Mouse (Mus musculus) spleen, adult 18-20 months (tissue): ENCODE measurements around the gene Edn3.

ENCODE experiments used
- DNase-seq, 2 experiments: peaks; one replicate each; pipeline ENCODE4 v3.0.0; 2022; ENCODE audit warnings: mixed read lengths in 2 of 2

Gene Edn3

GRCm38 (mm10) chr2:174760479-174761121, at the start of gene Edn3:
Gene Edn3, plus strand, starts transcription at chr2:174760619.
- no peak for DNase-seq

GRCm38 (mm10) chr2:174712043-174712442, 48.4 kb upstream of the Edn3 start:
- DNase-seq = no peak

DNA sequence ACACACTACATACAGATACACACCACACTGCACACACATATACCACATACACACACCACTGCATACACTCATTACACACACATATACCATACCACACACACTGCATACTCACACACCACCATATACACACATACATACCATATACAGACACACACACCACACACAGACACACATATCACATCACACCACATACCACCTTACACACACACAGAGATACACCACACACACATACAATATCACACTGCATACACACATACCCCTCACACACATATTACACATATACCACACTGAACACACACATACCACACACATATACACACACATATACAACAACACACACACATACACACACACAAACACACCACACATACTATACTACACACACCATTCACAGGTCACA, 44.5 kb upstream of the Edn3 start:
- no peak for DNase-seq

DNA sequence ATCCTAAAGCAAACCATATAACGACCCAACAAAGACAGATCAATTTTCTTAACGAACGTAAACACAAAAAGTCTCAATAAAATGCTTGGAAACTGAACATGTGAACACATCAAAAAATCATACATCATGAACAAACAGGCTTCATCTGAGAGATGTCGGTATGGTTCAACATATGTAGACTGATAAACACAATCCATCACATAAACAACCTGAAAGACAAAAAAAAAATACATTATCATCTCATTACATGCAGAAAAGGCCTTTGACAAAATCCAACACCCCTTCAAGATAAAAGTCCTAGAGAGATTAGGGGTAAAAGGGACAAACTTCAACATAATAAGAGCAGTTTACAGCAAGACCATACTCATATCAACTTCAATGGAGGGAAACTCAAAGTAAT, 42.6 kb upstream of the Edn3 start:
- no peak for DNase-seq

GRCm38 (mm10) chr2:174727114-174727823, 33.1 kb upstream of the Edn3 start:
- DNase-seq = no peak

- no peak for DNase-seq
These were observed 28.5 kb upstream of the Edn3 start for GRCm38 (mm10) chr2:174731939-174732338.

- no peak for DNase-seq
These were observed 25.1 kb upstream of the Edn3 start for GRCm38 (mm10) chr2:174735270-174735669.

DNA sequence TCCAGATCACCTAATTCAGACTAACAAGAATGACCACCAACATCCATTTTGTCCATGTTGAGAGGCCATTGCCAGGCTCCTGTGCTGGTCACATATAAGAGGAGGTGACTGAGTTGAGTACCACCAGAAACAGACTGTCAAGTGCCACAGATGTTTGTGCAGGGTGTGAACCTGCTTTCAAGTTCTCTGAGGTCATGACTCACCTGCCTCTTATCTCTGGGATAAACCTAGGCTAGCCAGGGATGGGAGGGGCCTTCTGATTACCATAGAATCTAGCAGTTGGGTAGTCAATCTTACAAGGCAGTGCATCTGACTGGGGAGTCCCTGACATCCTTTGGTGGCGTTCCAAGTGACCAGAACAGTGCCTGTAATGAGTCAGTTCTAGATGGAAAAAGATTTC, 13.2 kb upstream of the Edn3 start:
- DNase-seq = no peak

GRCm38 (mm10) chr2:174748381-174748780, 12.0 kb upstream of the Edn3 start:
- DNase-seq = no peak

DNA sequence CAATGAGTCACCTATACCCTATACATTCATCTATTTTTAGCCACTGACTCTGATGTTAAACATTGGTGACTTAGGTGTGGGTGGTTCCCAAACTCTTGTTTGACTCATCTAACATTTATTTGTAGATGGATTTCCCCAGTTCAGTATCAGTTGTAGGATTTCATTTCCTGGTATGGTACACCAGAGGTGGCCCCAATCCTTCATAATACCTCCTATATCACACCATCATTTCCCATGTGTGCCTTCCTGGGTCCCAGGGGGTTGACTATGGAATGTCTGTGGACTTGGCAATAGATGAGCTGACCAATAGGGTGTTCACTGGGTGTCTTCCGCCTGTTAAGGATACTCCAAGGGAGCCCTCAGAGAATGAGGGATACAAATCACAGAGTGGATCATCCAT, 7.2 kb upstream of the Edn3 start:
- no peak for DNase-seq

DNA sequence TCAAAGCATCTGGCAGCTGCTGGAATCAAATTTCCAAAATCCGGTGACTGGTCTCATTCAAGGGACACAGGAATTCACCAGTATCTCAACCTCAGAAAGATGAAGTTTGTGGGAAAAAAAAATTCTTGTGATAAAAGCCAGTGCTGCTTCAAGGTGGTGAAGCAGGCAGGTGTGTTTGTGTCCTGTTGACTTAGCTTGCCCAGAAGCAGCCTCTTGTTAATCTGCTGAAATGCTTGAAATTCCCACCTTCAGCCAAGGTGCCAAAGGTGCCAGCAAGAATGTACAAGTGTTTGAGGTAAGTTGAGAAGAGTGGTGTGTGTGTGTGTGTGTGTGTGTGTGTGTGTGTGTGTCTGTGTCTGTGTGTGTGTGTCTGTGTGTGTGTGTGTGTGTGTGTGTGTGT, 6.2 kb upstream of the Edn3 start:
- DNase-seq = no peak

DNA sequence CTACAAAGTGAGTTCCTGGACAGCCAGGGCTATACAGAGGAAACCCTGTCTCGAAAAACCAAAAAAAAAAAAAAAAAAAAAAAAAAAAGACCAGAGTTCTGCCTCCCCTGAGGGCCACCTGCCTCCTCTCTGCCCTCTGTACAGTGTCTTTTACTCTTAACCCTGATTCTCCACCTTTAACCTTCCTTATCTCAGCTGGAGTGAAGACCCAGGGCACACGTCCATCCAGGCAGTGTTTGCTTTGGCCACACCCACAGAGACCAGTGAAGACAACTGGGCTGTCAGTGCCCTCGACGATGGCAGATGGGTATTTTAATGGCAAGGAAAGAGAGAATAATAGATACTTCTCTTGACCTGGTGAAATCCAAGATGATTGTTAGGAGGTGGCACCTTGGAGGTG, 1.2 kb upstream of the Edn3 start:
- no peak for DNase-seq

DNA sequence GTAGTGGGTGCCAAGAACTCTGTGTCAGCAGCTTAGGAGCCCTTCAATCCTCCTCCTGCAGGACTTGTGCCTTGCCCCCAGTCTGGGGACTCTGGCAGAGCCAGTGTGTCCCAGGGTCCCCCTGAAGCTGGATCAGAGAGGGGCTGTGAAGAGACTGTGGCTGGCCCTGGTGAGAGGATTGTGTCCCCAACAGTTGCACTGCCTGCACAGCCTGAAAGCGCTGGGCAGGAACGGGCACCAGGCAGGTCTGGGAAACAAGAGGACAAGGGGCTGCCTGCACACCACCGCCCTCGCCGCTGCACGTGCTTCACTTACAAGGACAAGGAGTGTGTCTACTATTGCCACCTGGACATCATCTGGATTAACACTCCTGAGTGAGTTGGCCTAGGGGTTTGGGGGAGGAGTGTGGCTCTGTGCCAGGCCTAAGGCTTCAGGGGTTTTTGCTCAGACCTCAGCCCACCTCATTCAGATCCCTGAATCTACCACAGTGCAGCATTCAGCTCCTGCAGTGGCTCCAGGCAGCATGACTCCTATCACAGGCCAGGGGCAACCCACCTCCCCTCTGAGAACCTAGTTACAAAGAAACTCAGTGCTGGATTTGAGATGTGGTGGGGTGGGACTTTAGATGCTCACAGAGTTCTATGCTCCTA, 1.2 kb downstream of the Edn3 start:
- DNase-seq = peak in 1 of 2 experiments; percentile 5

GRCm38 (mm10) chr2:174762310-174762709, 1.9 kb downstream of the Edn3 start:
- DNase-seq = peak in 1 of 2 experiments; percentile 11

GRCm38 (mm10) chr2:174768891-174769528, 8.6 kb downstream of the Edn3 start:
- DNase-seq = no peak

GRCm38 (mm10) chr2:174774177-174775111, 14.0 kb downstream of the Edn3 start:
- DNase-seq = no peak

DNA sequence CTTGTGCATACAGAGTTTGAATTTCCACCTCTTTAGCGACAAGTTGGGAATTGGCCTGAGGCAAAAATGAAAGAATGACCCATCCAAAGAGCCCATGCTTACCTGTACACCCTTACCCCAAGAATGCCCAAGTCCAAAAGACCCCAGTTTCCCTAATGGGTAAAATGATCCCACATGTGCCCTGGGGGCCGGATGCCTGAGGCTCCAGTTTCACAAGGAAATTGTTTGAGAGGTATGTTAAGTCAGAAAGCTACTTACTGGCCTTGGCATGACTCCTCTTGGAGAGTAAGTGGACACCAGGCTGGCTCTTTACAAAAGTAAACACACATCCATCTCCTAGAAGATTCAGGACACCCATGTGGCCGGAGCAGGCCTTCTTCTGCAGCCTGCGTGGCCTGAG, 21.6 kb downstream of the Edn3 start:
- DNase-seq = no peak

GRCm38 (mm10) chr2:174782880-174783279, 22.5 kb downstream of the Edn3 start:
- no peak for DNase-seq

- DNase-seq = no peak
These were observed 28.4 kb downstream of the Edn3 start for GRCm38 (mm10) chr2:174788830-174789229.

- DNase-seq = no peak
These were observed 32.2 kb downstream of the Edn3 start for GRCm38 (mm10) chr2:174792436-174793125.

- no peak for DNase-seq
These were observed 32.8 kb downstream of the Edn3 start for GRCm38 (mm10) chr2:174793181-174793580.

DNA sequence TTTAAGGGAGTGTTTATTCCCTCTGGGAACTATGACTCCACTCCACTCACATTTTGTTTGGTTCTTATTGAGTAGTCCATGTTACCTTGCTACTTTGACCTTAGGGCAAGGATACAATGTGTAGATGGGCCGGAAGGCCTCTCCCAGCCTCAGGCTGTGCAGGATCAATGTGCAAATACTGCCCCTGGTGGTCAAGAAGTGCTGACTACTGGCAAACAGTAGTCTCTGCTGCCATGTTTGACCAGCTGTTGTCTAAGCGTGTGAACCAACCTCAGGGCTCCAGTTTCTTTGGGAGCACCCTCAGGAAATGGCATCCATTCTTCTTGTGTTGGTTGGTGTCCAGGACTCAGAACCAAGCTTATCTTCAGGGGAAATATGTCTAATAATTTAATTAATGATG, 36.6 kb downstream of the Edn3 start:
- no peak for DNase-seq
